Mouse (Mus musculus) neural tube, embryonic 15.5 days (tissue): ENCODE data around the gene Stmnd1. TPM values are rescaled to one million over a fixed set of nuclear protein-coding genes. Genes with fewer than 3 reads are reported as not detected.
A peak's percentile ranks its signal among the peaks of the same experiment; 100 is the strongest.
"Not testable (repeated sequence)": the region's sequence is repeated elsewhere in the genome, so short reads cannot be mapped to it uniquely, and the experiment has no call there.

Experiments used
- ATAC-seq: fragments of 200-750 bp; cut with Nextera tagmentation; 2 replicates; pipeline ENCODE4 v1.8.0; 2017; ENCODE audit warnings: mild to moderate bottlenecking, moderate TSS enrichment, moderate library complexity; ENCODE audit not compliant: low FRiP score
- H3K27ac ChIP-seq: fragments of 300-500 bp; sonication (generic); replicated peaks from 2 replicates; pipeline ENCODE4 v1.5.1; 2015; ENCODE audit warnings: mild to moderate bottlenecking, inconsistent platforms
- H3K27me3 ChIP-seq: fragments of 300-500 bp; sonication (generic); replicated peaks from 2 replicates; pipeline ENCODE4 v1.6.1; 2015; ENCODE audit warnings: inconsistent platforms
- H3K36me3 ChIP-seq: fragments of 300-500 bp; sonication (generic); 2 replicates; pipeline ENCODE4 v1.6.1; 2015; ENCODE audit warnings: inconsistent platforms
- H3K4me1 ChIP-seq: fragments of 300-500 bp; sonication (generic); 2 replicates; pipeline ENCODE4 v1.6.1; 2015; ENCODE audit warnings: inconsistent platforms
- H3K4me2 ChIP-seq: fragments of 300-500 bp; sonication (generic); 2 replicates; pipeline ENCODE4 v1.6.1; 2015; ENCODE audit warnings: inconsistent platforms, mild to moderate bottlenecking, moderate library complexity
- H3K4me3 ChIP-seq: fragments of 300-500 bp; sonication (generic); replicated peaks from 2 replicates; pipeline ENCODE4 v1.5.1; 2015; ENCODE audit warnings: mild to moderate bottlenecking, inconsistent platforms
- H3K9ac ChIP-seq: fragments of 300-500 bp; sonication (generic); replicated peaks from 2 replicates; pipeline ENCODE4 v1.6.1; 2015; ENCODE audit warnings: mild to moderate bottlenecking, inconsistent platforms
- H3K9me3 ChIP-seq: fragments of 300-500 bp; sonication (generic); replicated peaks from 2 replicates; pipeline ENCODE4 v1.6.1; 2016; ENCODE audit warnings: inconsistent platforms
- WGBS: fragments of 180-500 bp; shearing (Covaris S2); methylation state at CpG from one replicate; pipeline ENCODE4 v1.1.7; 2015; ENCODE audit warnings: mixed read lengths; 5-methylcytosine and 5-hydroxymethylcytosine counted together
- polyA plus RNA-seq: library from polyadenylated mRNA; unstranded; fragments of >200 nt; fragmentation: Nextera tagmentation; extraction: Ambion mirVana; gene quantifications from 2 replicates; pipeline ENCODE4 v1.2.1, GENCODE M21; 2015

Stmnd1 gene
- polyA plus RNA-seq, 1 experiment from 2014 or later = 0.33 TPM

DNA sequence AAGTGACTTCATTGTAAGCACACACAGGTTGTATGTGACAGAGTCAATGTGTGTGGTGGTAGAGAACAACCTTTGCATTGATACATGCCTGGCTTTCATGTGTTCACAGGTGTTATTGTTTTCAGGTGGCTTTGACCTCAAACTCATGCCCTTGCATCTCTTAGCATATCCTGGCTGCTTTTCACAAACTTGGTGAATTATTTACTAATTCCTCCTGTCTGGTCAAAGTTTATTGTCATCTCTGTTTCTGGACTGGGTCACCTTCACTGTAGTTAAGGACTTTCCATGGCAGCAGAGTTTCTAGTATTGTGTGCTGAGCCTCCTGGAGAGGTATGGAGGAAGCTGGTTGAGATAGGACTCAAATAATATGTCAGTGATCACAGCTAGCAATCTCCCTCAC is 20.8 kb downstream of the Stmnd1 start:
- Histone ChIP-seq H3K27ac (no peak overlapping the region), H3K4me3 (no peak overlapping the region), H3K9ac (no peak overlapping the region), H3K36me3 (no peaks in the 10 kb centered on the region), H3K4me2 (no peak overlapping the region), H3K4me1 (no peaks in the 10 kb centered on the region), H3K9me3 (no peaks in the 10 kb centered on the region), H3K27me3 (no peaks in the 10 kb centered on the region)
- no peak for ATAC-seq

DNA sequence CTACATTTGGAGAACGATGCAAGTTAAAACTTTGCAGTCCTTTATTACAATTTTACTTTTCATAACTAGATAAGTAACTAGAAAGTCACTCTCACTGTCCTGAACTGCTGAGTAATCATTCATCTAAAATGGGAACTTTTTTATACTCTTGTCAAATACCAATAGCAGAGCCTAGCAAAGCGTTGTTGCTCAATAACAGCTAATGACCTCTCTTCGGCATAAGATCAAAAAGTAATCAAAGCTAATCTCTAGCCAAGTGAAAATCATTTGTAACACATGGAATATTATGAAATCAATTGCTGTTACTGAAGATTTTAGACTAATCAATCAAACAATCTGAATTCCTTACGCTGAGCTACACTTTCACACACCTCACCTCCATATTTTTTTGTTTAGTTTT is 24.2 kb downstream of the Stmnd1 start:
- H3K36me3 ChIP-seq = no peaks in the 10 kb centered on the region
- no peak for ATAC-seq
- WGBS = 97% methylated on average over 4 of the region's 4 CpGs
- H3K9me3 ChIP-seq = no peaks in the 10 kb centered on the region
- no peak overlapping the region for H3K4me3 ChIP-seq
- H3K4me2 ChIP-seq = no peak overlapping the region
- H3K27ac ChIP-seq = no peak overlapping the region
- no peaks in the 10 kb centered on the region for H3K4me1 ChIP-seq
- no peaks in the 10 kb centered on the region for H3K27me3 ChIP-seq
- no peak overlapping the region for H3K9ac ChIP-seq

DNA sequence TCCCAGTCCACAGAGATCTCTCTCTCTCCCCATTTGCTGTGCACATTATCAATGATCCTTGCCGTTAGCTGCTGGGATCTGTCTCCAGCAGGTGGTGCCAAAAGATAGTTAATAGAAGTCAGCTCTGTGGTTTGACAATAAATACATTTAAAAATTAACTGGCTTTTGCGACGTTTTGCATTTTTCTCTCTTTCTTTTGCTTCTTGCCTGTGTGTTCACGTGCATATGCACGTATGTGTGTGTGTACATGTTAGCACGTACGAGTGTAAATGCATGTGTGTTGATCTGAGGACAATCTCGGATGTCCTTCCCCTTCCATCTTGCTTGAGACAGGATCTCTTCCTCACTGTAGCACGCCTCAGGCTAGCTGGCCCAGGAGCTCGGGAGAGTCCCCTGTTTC is 37.3 kb downstream of the Stmnd1 start:
- Histone ChIP-seq H3K9me3 (no peaks in the 10 kb centered on the region), H3K4me2 (0 out of 2 replicates have a peak overlapping the region, but pooled peaks have one; percentile 20), H3K9ac (no peak overlapping the region), H3K27ac (no peak overlapping the region), H3K4me1 (no peaks in the 10 kb centered on the region), H3K27me3 (no peaks in the 10 kb centered on the region), H3K36me3 (no peaks in the 10 kb centered on the region), H3K4me3 (no peak overlapping the region)
- WGBS = 49% methylated on average over 10 of the region's 10 CpGs
- ATAC-seq = no peak

DNA sequence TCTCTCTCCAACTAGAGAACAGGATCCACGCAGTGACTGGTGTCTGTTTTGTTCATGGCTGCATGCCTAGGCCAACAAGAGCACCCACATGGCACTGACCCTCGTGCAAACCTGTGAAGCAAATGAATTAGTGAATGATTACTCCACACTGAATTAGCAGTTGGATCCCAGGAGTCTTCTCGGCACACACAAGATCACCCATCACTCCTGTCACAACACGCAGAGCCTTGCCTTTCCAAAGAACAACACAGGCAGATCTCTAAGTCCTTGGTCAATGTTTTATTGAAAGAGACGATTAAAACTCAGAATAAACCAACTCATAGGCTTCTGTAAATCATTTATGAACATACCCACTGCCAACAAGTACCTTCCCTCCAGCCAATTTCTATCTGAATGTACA is 39.7 kb downstream of the Stmnd1 start:
- no peaks in the 10 kb centered on the region for H3K36me3 ChIP-seq
- H3K27me3 ChIP-seq = no peaks in the 10 kb centered on the region
- no peak overlapping the region for H3K4me3 ChIP-seq
- no peak for ATAC-seq
- WGBS = 82% methylated on average over 5 of the region's 5 CpGs
- H3K9me3 ChIP-seq = no peaks in the 10 kb centered on the region
- H3K9ac ChIP-seq = no peak overlapping the region
- no peak overlapping the region for H3K27ac ChIP-seq
- no peaks in the 10 kb centered on the region for H3K4me1 ChIP-seq
- no peak overlapping the region for H3K4me2 ChIP-seq

DNA sequence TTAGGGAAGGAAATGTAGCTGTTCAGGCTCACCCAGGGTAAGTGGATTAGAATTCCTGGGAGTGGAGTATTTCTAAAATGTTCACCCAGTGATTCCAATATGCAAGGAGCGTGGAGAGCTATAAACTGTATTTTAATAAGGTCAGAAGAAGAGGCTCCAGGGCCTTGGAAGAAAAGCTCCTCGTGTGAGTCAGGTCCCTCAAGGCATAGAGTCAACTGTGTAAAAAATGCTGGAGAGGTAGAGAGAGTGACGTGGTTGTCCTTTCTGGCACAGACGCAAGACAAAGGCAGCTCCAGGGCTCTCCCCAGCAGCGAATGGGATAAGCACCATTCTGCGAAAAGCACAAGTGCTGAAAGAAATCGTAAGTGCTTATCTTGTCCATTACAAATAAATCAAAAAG is 41.6 kb downstream of the Stmnd1 start:
- 88% methylated on average over 7 of the region's 7 CpGs for WGBS
- H3K4me1 ChIP-seq = no peaks in the 10 kb centered on the region
- H3K36me3 ChIP-seq = no peaks in the 10 kb centered on the region
- no peaks in the 10 kb centered on the region for H3K27me3 ChIP-seq
- H3K9me3 ChIP-seq = no peaks in the 10 kb centered on the region
- no peak overlapping the region for H3K9ac ChIP-seq
- H3K27ac ChIP-seq = no peak overlapping the region
- no peak overlapping the region for H3K4me3 ChIP-seq
- ATAC-seq = no peak
- no peak overlapping the region for H3K4me2 ChIP-seq

DNA sequence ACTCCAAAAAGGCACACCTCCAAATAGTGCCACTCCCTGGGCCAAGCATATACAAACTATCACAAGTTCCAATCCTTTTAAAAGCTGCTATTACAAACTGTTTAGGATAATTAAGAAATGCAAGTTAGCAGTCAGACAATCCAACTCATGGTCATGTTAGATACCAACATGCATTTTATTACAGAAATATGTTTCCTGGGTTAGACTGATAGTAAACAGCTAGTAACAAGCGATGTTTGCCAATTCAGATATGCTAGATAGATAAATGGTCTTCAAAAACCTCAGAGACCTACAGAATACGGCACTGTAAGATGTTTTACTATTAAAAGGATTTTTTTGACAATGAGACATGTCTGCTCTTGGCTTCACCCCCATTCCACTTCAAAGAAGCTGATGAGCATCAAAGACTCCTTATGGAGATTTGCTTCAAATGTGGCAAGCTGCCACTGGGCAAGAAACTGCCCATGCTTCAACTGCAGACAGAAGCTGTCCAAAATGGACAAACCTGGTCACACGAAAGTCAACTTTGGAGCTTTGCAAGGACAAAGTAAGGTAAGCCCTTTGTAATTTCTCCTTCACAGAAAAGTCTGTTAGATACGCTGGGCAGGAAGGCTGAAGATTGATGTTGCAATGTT is 52.9 kb downstream of the Stmnd1 start:
- Histone ChIP-seq H3K4me2 (no peak overlapping the region), H3K9me3 (no peaks in the 10 kb centered on the region), H3K36me3 (no peaks in the 10 kb centered on the region), H3K27me3 (no peaks in the 10 kb centered on the region), H3K4me1 (no peaks in the 10 kb centered on the region), H3K9ac (no peak overlapping the region), H3K27ac (no peak overlapping the region), H3K4me3 (no peak overlapping the region)
- ATAC-seq = no peak
- 86% methylated on average over 4 of the region's 4 CpGs for WGBS

DNA sequence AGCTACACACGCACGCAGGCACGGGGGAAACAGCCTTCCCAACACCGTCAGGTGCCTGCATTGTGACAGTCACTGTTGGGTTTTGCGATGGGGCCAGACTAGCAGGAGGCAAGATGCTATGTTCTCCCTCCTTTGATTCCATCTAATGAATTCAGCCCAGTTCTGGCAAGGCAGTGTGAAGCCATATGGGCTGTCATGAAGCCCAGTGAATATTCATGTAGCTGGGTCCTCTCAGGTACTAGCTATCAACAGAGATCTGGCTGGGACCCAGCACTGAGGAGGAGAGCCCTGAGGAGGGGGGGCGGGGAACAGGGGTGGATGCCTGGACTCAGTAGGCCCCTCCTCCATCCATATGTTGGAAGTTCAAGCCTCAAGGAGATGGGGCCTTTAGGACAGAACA is 61.5 kb downstream of the Stmnd1 start:
- WGBS = 64% methylated on average over 6 of the region's 6 CpGs
- H3K9me3 ChIP-seq = no peaks in the 10 kb centered on the region
- no peak overlapping the region for H3K4me3 ChIP-seq
- H3K9ac ChIP-seq = no peak overlapping the region
- no peaks in the 10 kb centered on the region for H3K4me1 ChIP-seq
- no peak overlapping the region for H3K4me2 ChIP-seq
- H3K27me3 ChIP-seq = no peaks in the 10 kb centered on the region
- no peak for ATAC-seq
- no peaks in the 10 kb centered on the region for H3K36me3 ChIP-seq
- H3K27ac ChIP-seq = no peak overlapping the region

DNA sequence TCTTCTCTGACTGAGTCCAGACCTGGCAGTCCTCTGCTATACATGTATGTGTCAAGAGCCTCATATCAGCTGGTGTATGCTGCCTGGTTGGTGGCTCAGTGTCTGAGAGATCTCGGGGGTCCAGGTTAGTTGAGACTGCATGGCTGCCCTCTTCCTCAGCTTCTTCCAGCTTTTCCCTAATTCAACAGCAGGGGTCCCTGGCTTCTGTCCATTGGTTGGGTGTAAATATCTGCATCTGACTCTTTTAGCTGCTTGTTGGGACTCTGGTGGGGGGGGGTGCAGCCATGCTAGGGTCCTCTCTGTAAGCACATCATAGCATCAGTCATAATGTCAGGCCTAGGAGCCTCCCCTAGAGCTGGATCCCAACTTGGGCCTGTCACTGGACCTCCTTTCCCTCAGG is 62.8 kb downstream of the Stmnd1 start:
- not testable (repeated sequence) for H3K4me2 ChIP-seq, H3K27ac ChIP-seq, H3K27me3 ChIP-seq, H3K4me3 ChIP-seq, H3K36me3 ChIP-seq, ATAC-seq, H3K4me1 ChIP-seq, H3K9ac ChIP-seq, H3K9me3 ChIP-seq
- 84% methylated on average over 1 of the region's 1 CpGs for WGBS

DNA sequence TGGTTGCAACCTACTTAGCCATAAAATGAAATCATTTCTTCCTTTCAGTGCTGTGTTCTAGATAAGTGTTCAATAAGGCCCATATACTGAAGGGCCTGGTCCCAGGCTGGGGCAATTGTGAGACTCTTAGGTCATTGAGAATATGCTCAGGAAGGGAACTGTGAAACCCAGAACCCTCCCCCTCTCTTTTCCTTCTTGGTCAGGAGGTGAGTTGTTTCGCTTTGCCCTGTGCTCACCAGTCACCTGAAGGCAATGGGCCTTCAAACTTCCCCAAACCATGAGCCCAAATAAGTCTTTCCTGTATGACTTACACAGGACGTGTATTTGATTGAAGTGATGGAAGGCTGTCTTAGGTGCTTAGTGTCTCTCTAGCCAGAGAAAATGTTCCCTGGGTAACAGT is 64.3 kb downstream of the Stmnd1 start:
- no peaks in the 10 kb centered on the region for H3K9me3 ChIP-seq
- WGBS = 89% methylated on average over 2 of the region's 2 CpGs

DNA sequence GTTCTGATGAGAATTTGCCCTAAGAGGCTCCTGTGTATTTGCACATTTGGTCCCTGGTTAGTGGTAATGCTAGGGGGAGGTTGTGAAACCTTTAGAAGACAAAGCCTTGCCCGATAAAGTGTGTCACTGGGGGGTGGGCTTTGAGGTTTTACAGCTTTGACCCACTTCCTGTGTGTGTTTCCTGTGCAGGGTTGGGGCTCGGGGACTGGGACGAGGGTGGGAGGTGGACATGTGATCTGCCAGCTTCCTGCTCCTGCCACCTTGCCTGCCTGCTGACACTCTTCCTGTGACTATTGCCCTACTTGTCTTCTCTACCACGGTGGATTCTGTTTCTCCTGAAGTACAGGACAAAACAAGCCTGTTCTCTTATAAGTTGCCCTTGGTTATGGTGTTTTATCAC is 66.4 kb downstream of the Stmnd1 start:
- ATAC-seq = no peak
- Histone ChIP-seq H3K4me2 (no peak overlapping the region), H3K27ac (no peak overlapping the region), H3K4me3 (no peak overlapping the region), H3K36me3 (no peaks in the 10 kb centered on the region), H3K9ac (no peak overlapping the region), H3K27me3 (no peaks in the 10 kb centered on the region), H3K4me1 (no peaks in the 10 kb centered on the region), H3K9me3 (no peaks in the 10 kb centered on the region)
- WGBS = 55% methylated on average over 4 of the region's 4 CpGs

More for the DNA sequence above, 64.3 kb downstream of the Stmnd1 start:
- H3K27ac ChIP-seq = no peak overlapping the region
- no peaks in the 10 kb centered on the region for H3K27me3 ChIP-seq
- no peaks in the 10 kb centered on the region for H3K4me1 ChIP-seq
- no peak for ATAC-seq
- no peak overlapping the region for H3K9ac ChIP-seq
- H3K36me3 ChIP-seq = no peaks in the 10 kb centered on the region
- H3K4me2 ChIP-seq = no peak overlapping the region
- no peak overlapping the region for H3K4me3 ChIP-seq

DNA sequence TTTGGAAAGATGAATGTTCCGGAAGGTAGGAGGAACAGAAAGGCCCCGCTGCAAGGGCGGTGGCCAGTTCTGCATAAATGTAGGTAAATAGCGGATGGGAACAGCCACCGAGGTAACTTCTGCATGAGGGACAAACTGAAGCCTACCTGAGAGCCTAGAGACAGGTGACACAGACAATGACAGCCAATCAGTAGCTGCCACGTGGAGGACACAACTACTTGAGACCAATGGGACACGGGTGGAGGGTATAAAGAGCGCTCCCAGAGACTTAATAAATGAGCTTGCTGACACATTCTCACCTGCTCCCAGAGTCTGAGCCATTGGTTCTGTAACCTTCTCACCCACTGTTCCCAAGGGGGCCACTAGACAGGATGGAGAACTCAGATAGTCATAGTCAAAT is 67.1 kb downstream of the Stmnd1 start:
- WGBS = 97% methylated on average over 8 of the region's 8 CpGs
- ATAC-seq = no peak
- Histone ChIP-seq H3K9me3 (no peaks in the 10 kb centered on the region), H3K4me2 (no peak overlapping the region), H3K27me3 (no peaks in the 10 kb centered on the region), H3K9ac (no peak overlapping the region), H3K4me3 (no peak overlapping the region), H3K27ac (no peak overlapping the region), H3K36me3 (no peaks in the 10 kb centered on the region), H3K4me1 (no peaks in the 10 kb centered on the region)

DNA sequence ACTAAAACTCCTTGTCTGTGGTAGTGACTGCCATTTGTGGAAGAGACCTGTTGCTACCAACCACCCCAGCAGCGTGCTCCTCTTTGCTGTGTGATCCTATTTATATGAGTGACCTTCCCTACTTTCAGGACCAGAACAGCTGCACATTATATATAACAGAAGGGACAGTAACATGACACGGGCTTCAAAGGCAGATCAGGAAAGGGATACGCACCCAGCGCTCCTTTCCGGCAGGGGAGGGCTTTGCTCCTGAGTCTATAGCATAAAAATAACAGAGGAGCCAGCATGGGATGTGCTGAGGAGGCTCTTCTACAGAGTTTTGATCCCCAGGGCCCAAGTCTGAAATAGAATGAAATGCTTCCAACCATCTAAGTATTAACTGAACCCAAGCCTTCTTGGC is 67.9 kb downstream of the Stmnd1 start:
- Histone ChIP-seq H3K9ac (no peak overlapping the region), H3K4me3 (no peak overlapping the region), H3K4me1 (no peaks in the 10 kb centered on the region), H3K36me3 (no peaks in the 10 kb centered on the region), H3K9me3 (no peaks in the 10 kb centered on the region), H3K27ac (no peak overlapping the region), H3K4me2 (no peak overlapping the region), H3K27me3 (no peaks in the 10 kb centered on the region)
- 84% methylated on average over 5 of the region's 5 CpGs for WGBS
- ATAC-seq = no peak

DNA sequence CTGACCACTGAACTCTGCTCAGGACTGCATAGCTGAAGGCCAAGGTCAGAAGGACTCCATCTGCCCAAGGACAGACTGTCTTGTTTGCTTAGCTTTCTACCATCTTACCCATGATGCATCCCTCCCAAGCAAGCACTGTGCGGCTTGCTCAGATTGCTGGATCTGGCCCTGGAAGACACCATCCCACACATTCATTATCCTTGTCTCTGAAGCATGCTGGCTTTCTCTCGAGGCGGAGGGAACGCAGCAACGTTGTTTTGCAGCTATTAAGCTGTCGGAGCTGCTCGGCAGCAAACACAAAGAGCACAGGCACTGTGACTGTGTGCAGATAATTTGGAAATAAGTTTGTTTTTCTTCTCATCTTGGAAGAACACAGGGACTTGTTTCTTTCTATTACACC is 69.7 kb downstream of the Stmnd1 start:
- Histone ChIP-seq H3K9ac (no peak overlapping the region), H3K9me3 (no peaks in the 10 kb centered on the region), H3K36me3 (no peaks in the 10 kb centered on the region), H3K4me1 (no peaks in the 10 kb centered on the region), H3K4me3 (no peak overlapping the region), H3K27me3 (no peaks in the 10 kb centered on the region), H3K4me2 (no peak overlapping the region), H3K27ac (no peak overlapping the region)
- no peak for ATAC-seq
- 60% methylated on average over 7 of the region's 7 CpGs for WGBS
